ENCODE assay signal across 25 mouse cellular contexts in the genomic region with DNA sequence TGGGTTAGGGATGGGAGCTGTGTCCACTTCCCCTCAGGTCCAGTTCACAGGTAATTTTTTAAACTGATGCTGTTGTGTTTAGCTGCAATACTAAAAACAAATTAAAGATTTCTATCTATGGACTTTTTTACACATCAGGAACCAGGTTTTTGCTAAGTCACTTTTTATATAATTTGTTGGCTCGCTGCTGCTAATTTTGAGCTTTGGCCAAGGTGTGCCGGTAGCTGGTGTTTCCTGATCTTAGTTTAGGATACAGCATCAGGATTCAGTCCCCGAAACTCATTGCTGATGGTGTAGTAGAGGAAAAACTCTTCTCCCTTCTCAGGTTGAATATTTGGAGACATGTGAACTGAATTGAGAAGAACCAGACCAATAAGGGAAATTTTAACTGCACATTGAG.
A peak's percentile ranks its signal among the peaks of the same experiment; 100 is the strongest.
DNase-seq lines count a peak whose midpoint lies in the region; ATAC-seq lines count a peak whose summit lies in the region.
"Had no signal": no experiment of that assay in that cellular context is flagged by ENCODE, and none has a peak within 500 bp of the region (broad histone marks: within the 10 kb centered on the region; RNA-seq: fewer than 3 reads in every experiment).

No protein-coding gene starts in this region.

- DNase-seq in heart, adult 8-10 months (ENCODE audit: low spot score), result peak; percentile 36
- no peak for DNase-seq in heart, embryonic 10.5 days (ENCODE audit: low spot score)
- peak; percentile 62 for DNase-seq in kidney, adult 9 months
- DNase-seq in kidney, postnatal 4 days, result no peak
- no peak for DNase-seq in liver, embryonic 11.5 days (ENCODE audit: low spot score)
- no peak for DNase-seq in urinary bladder, adult 2 months (ENCODE audit: low spot score)
- DNase-seq: adrenal gland, adult 2 months; adrenal gland, postnatal 36 days; B cell, adult 2 months; cerebellum, adult 2 months; cerebellum, postnatal 14 days; gastrocnemius, postnatal 10 days; layer of hippocampus, postnatal 36 days; left cerebral cortex, postnatal 4 days; lung, embryonic 14.5 days; lung, postnatal 14 days; midbrain, embryonic 14.5 days; thymus, adult 2 months; thymus, postnatal 36 days had no signal

- ATAC-seq in liver, embryonic 12.5 days, result no peak
- no peak for ATAC-seq in liver, embryonic 11.5 days (replicated peaks; ENCODE audit: low FRiP score)
- ATAC-seq: activated CD4-positive, CD25-positive, alpha-beta regulatory T cell, adult 4 months; forebrain, embryonic 16.5 days; hindbrain, postnatal 0 days; intestine, embryonic 15.5 days had no signal

- no peaks in the 10 kb centered on the region for H3K36me3 ChIP-seq in heart, embryonic 10.5 days
- H3K36me3 ChIP-seq in liver, embryonic 12.5 days, result peaks cover 58% of the 10 kb centered on the region
- no peaks in the 10 kb centered on the region for H3K36me3 ChIP-seq in liver, embryonic 11.5 days (ENCODE audit: control insufficient read depth, insufficient read depth, low read length)
- H3K36me3 ChIP-seq: hindbrain, embryonic 12.5 days; intestine, embryonic 15.5 days had no signal

- no peak overlapping the region for H3K4me3 ChIP-seq in heart, embryonic 10.5 days
- H3K4me3 ChIP-seq in liver, embryonic 12.5 days, result no peak overlapping the region
- H3K4me3 ChIP-seq in liver, embryonic 11.5 days (ENCODE audit: low read depth, low read length), result no peak overlapping the region
- H3K4me3 ChIP-seq: hindbrain, embryonic 12.5 days; intestine, embryonic 15.5 days had no signal

- H3K4me1 ChIP-seq in heart, embryonic 10.5 days, result peaks cover 7% of the 10 kb centered on the region; the same call in 1 of the 2 replicates
- H3K4me1 ChIP-seq in liver, embryonic 12.5 days, result peaks cover 81% of the 10 kb centered on the region
- H3K4me1 ChIP-seq in liver, embryonic 11.5 days (replicated peaks; ENCODE audit: control insufficient read depth, insufficient read depth, low read length), result peaks cover 45% of the 10 kb centered on the region
- H3K4me1 ChIP-seq: hindbrain, embryonic 12.5 days had no signal

- WGBS in heart, embryonic 10.5 days, result 94% methylated on average over 3 of the region's 3 CpGs
- 88% methylated on average over 3 of the region's 3 CpGs for WGBS in liver, embryonic 12.5 days (ENCODE audit: insufficient replicate concordance)
- WGBS in liver, embryonic 11.5 days, result 92% methylated on average over 3 of the region's 3 CpGs

- H3K9me3 ChIP-seq in heart, embryonic 10.5 days, result no peaks in the 10 kb centered on the region
- H3K9me3 ChIP-seq in liver, embryonic 12.5 days (replicated peaks), result no peaks in the 10 kb centered on the region
- no peaks in the 10 kb centered on the region for H3K9me3 ChIP-seq in liver, embryonic 11.5 days (ENCODE audit: control insufficient read depth, low read length)
- H3K9me3 ChIP-seq: hindbrain, embryonic 12.5 days; intestine, embryonic 15.5 days had no signal

- H3K4me2 ChIP-seq in liver, embryonic 12.5 days, result peak overlapping the region; percentile 40
- H3K4me2 ChIP-seq in liver, embryonic 11.5 days, result no peak overlapping the region
- H3K4me2 ChIP-seq: hindbrain, embryonic 12.5 days; intestine, embryonic 15.5 days; lung, embryonic 14.5 days had no signal

- peak overlapping the region; percentile 40 for H3K9ac ChIP-seq in liver, embryonic 12.5 days
- H3K9ac ChIP-seq in liver, embryonic 11.5 days (ENCODE audit: low read depth, low read length), result no peak overlapping the region
- H3K9ac ChIP-seq: hindbrain, embryonic 12.5 days; intestine, embryonic 15.5 days; lung, embryonic 14.5 days had no signal

- no peaks in the 10 kb centered on the region for H3K27me3 ChIP-seq in heart, embryonic 10.5 days (ENCODE audit: insufficient read depth, poor library complexity, severe bottlenecking)
- no peaks in the 10 kb centered on the region for H3K27me3 ChIP-seq in liver, embryonic 12.5 days (replicated peaks)
- no peaks in the 10 kb centered on the region for H3K27me3 ChIP-seq in liver, embryonic 11.5 days (replicated peaks; ENCODE audit: control insufficient read depth, insufficient read depth, low read length)
- H3K27me3 ChIP-seq: hindbrain, embryonic 12.5 days; intestine, embryonic 15.5 days had no signal

- no peak overlapping the region for H3K27ac ChIP-seq in heart, embryonic 10.5 days
- H3K27ac ChIP-seq in liver, embryonic 12.5 days, result peak overlapping the region; percentile 65
- no peak overlapping the region for H3K27ac ChIP-seq in liver, embryonic 11.5 days (ENCODE audit: low read depth, low read length)
- H3K27ac ChIP-seq: hindbrain, embryonic 12.5 days; hindbrain, postnatal 0 days; intestine, embryonic 15.5 days had no signal

Comparison
In these comparisons a context has a peak if more than half of its experiments do, and no peak if none do; other contexts are left out.
1. DNase-seq: peak in heart, adult 8-10 months (single experiment) and kidney, adult 9 months (single experiment); none in heart, embryonic 10.5 days (single experiment), kidney, postnatal 4 days (0 of 2), liver, embryonic 11.5 days (single experiment) and urinary bladder, adult 2 months (single experiment).